ENCODE assay signal across 7 mouse cellular contexts in the genomic region with DNA sequence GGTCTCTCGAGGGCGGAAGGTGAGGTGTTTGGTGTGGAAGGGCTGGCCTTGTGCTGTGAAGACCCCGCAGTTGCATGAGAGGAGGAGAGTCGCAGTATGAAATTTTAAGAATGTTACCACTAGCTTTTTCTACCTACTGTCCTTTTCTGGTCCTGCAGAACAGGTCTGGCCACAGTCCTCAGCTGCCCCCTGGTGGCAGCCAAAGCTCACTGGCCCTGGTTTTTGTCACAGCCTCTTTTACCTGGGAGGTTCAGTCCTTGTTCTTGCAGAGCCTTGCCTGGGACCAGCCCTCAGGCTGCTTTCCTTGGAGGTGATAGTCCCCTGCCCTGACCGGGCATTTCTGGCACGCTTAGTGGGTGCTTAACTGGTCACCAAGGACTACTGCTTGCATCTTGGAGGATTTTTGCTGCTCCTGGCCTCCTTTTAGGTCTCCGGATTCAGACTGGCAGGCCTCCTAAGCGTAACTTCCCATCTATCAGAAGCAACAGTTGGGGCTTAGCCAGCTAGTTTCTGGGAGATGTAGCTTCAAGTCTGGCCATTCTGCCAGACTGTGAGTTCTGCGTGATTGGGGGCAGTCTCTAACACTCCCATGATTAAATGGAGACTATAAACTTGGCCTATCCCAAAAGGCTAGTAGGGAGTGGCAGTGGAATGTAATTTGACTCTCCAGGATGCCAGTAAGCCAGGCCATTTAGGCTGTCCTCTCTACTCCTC. TPM values are rescaled to one million over a fixed set of nuclear protein-coding genes. Genes with fewer than 3 reads are reported as not detected.
A peak's percentile ranks its signal among the peaks of the same experiment; 100 is the strongest.
DNase-seq lines count a peak whose midpoint lies in the region; ATAC-seq lines count a peak whose summit lies in the region.

No protein-coding gene starts in this region.

- peak overlapping the region; percentile 70 for H3K27ac ChIP-seq in limb, embryonic 12.5 days
- H3K27ac ChIP-seq in midbrain, embryonic 16.5 days (ENCODE audit: low read length): no peak overlapping the region

- peaks cover 58% of the 10 kb centered on the region for H3K4me1 ChIP-seq in limb, embryonic 12.5 days (replicated peaks)
- peaks cover 12% of the 10 kb centered on the region; the same call in 1 of the 2 replicates for H3K4me1 ChIP-seq in midbrain, embryonic 16.5 days (ENCODE audit: control insufficient read depth, insufficient read depth, low read length)

- 0 out of 2 replicates have a peak, but pooled peaks have one; percentile 9 for ATAC-seq in limb, embryonic 12.5 days (ENCODE audit: insufficient number of reproducible peaks, insufficient read depth, low FRiP score, low TSS enrichment, low read depth)
- peak; percentile 27; the same call in 1 of the 2 replicates for ATAC-seq in midbrain, embryonic 16.5 days

- 37% methylated on average over 9 of the region's 9 CpGs for WGBS in limb, embryonic 12.5 days
- WGBS in midbrain, embryonic 16.5 days: 57% methylated on average over 9 of the region's 9 CpGs

- no peaks in the 10 kb centered on the region for H3K9me3 ChIP-seq in limb, embryonic 12.5 days
- no peaks in the 10 kb centered on the region for H3K9me3 ChIP-seq in midbrain, embryonic 16.5 days (replicated peaks; ENCODE audit: control insufficient read depth, low read length, poor library complexity, severe bottlenecking)

- peaks cover 47% of the 10 kb centered on the region for H3K36me3 ChIP-seq in limb, embryonic 12.5 days
- H3K36me3 ChIP-seq in midbrain, embryonic 16.5 days (ENCODE audit: control insufficient read depth, insufficient read depth, low read length): peaks cover 10% of the 10 kb centered on the region

- peak; percentile 88 for DNase-seq in adrenal gland, adult 2 months
- peak; percentile 83 for DNase-seq in embryo, embryonic 10 days (ENCODE audit: low spot score)
- DNase-seq in gastrocnemius, postnatal 36 days: peak; percentile 71 to 76
- DNase-seq in kidney, adult 11 months: peak; percentile 84
- peak; percentile 68 to 80 for DNase-seq in spleen, adult 18-20 months

- H3K27me3 ChIP-seq in limb, embryonic 12.5 days: no peaks in the 10 kb centered on the region
- no peaks in the 10 kb centered on the region for H3K27me3 ChIP-seq in midbrain, embryonic 16.5 days (ENCODE audit: control insufficient read depth, insufficient read depth, low read depth, low read length)

- peak overlapping the region; percentile 42 for H3K9ac ChIP-seq in limb, embryonic 12.5 days (replicated peaks)
- no peak overlapping the region for H3K9ac ChIP-seq in midbrain, embryonic 16.5 days (ENCODE audit: low read depth, low read length)

- peak overlapping the region; percentile 27; the same call in 1 of the 2 replicates for H3K4me2 ChIP-seq in limb, embryonic 12.5 days
- H3K4me2 ChIP-seq in midbrain, embryonic 16.5 days (ENCODE audit: low read length): no peak overlapping the region

- H3K4me3 ChIP-seq in limb, embryonic 12.5 days (replicated peaks): no peak overlapping the region
- no peak overlapping the region for H3K4me3 ChIP-seq in midbrain, embryonic 16.5 days (ENCODE audit: low read depth, low read length)

- intact Hi-C loops in gastrocnemius, postnatal 36 days (cut with DNase I): loop anchor here (1.0 to 5.0 kb wide), 4 partner anchors 40 to 311 kb away; no protein-coding TSS in a partner anchor

RNA-seq across cellular contexts. Expression of gene Glis2, which starts 13.5 kb away (rescaled TPM):
- 10 to 100 TPM; 17.3 to 27.4 TPM for total RNA-seq in adrenal gland, adult 2 months (2021)
- polyA plus RNA-seq in adrenal gland, adult 2 months (2012; rRNA removed): 28.9 and 29.3 TPM in 2 replicates
- total RNA-seq in gastrocnemius, postnatal 36 days (2021): 1 to 10 TPM; 5.9 to 7.0 TPM
- 28.4 and 32.6 TPM in 2 replicates for polyA plus RNA-seq in limb, embryonic 12.5 days (2016; fragmentation: Nextera tagmentation; extraction: Ambion mirVana)
- polyA plus RNA-seq in midbrain, embryonic 16.5 days (2015; fragmentation: Nextera tagmentation; extraction: Ambion mirVana): 13.0 and 14.0 TPM in 2 replicates

RNA-seq across cellular contexts. Expression of gene Pam16, which starts 16.8 kb away (rescaled TPM):
- 100 to 1,000 TPM; 104 to 111 TPM for total RNA-seq in adrenal gland, adult 2 months (2021)
- 16.0 and 33.4 TPM in 2 replicates for polyA plus RNA-seq in adrenal gland, adult 2 months (2012; rRNA removed)
- 10 to 100 TPM; 87.0 to 91.6 TPM for total RNA-seq in gastrocnemius, postnatal 36 days (2021)
- 111 and 120 TPM in 2 replicates for polyA plus RNA-seq in limb, embryonic 12.5 days (2016; fragmentation: Nextera tagmentation; extraction: Ambion mirVana)
- polyA plus RNA-seq in midbrain, embryonic 16.5 days (2015; fragmentation: Nextera tagmentation; extraction: Ambion mirVana): 144 and 153 TPM in 2 replicates

RNA-seq across cellular contexts. Expression of gene Vasn, which starts 31.8 kb away (rescaled TPM):
- 10 to 100 TPM in 1 of 2 experiments, 1 to 10 TPM in 1; 8.4 to 15.4 TPM for total RNA-seq in adrenal gland, adult 2 months (2021)
- 28.1 and 30.9 TPM in 2 replicates for polyA plus RNA-seq in adrenal gland, adult 2 months (2012; rRNA removed)
- total RNA-seq in gastrocnemius, postnatal 36 days (2021): 1 to 10 TPM; 3.8 to 4.0 TPM
- 29.4 and 30.4 TPM in 2 replicates for polyA plus RNA-seq in limb, embryonic 12.5 days (2016; fragmentation: Nextera tagmentation; extraction: Ambion mirVana)
- 4.2 and 4.3 TPM in 2 replicates for polyA plus RNA-seq in midbrain, embryonic 16.5 days (2015; fragmentation: Nextera tagmentation; extraction: Ambion mirVana)

RNA-seq across cellular contexts. Expression of gene Dnaja3, which starts 31.8 kb away (rescaled TPM):
- 100 to 1,000 TPM; 122 to 148 TPM for total RNA-seq in adrenal gland, adult 2 months (2021)
- polyA plus RNA-seq in adrenal gland, adult 2 months (2012; rRNA removed): 33.2 and 37.5 TPM in 2 replicates
- total RNA-seq in gastrocnemius, postnatal 36 days (2021): 10 to 100 TPM; 90.1 TPM
- polyA plus RNA-seq in limb, embryonic 12.5 days (2016; fragmentation: Nextera tagmentation; extraction: Ambion mirVana): 55.1 and 58.0 TPM in 2 replicates
- polyA plus RNA-seq in midbrain, embryonic 16.5 days (2015; fragmentation: Nextera tagmentation; extraction: Ambion mirVana): 69.2 and 70.2 TPM in 2 replicates

RNA-seq across cellular contexts. Expression of gene Tfap4, which starts 48.3 kb away (rescaled TPM):
- total RNA-seq in adrenal gland, adult 2 months (2021): 1 to 10 TPM; 3.8 to 6.7 TPM
- polyA plus RNA-seq in adrenal gland, adult 2 months (2012; rRNA removed): 3.6 and 4.0 TPM in 2 replicates
- total RNA-seq in gastrocnemius, postnatal 36 days (2021): 1 to 10 TPM; 2.6 to 4.1 TPM
- 29.1 and 31.0 TPM in 2 replicates for polyA plus RNA-seq in limb, embryonic 12.5 days (2016; fragmentation: Nextera tagmentation; extraction: Ambion mirVana)
- 8.0 and 9.1 TPM in 2 replicates for polyA plus RNA-seq in midbrain, embryonic 16.5 days (2015; fragmentation: Nextera tagmentation; extraction: Ambion mirVana)
